Mouse (Mus musculus): ENCODE results near the gene Vps26c. TPM values are rescaled to one million over a fixed set of nuclear protein-coding genes. Genes with fewer than 3 reads are reported as not detected.

Gene Vps26c
- total RNA-seq (2021): 10 to 100 TPM; 26.7 to 27.8 TPM
- long read RNA-seq, experiment 1, transcript Vps26c-201 (8 exons, 2,547 nt): major isoform, 56 of 63 reads
- long read RNA-seq, experiment 1, partial matches to known transcripts: 3 of 63 reads
- long read RNA-seq, experiment 1, other reads (novel, unspliced or antisense): 4 of 63 reads
- long read RNA-seq, experiment 2, transcript Vps26c-201 (8 exons, 2,547 nt): major isoform, 41 of 45 reads
- long read RNA-seq, experiment 2, partial matches to known transcripts: 1 of 45 reads
- long read RNA-seq, experiment 2, other reads (novel, unspliced or antisense): 3 of 45 reads

- peak; percentile 98 to 99 for DNase-seq
- intact Hi-C loops (cut with DNase I): loop anchor here (1.0 to 5.0 kb wide), 2 partner anchors 43 to 91 kb away; no protein-coding TSS in a partner anchor
Measured at GRCm38 (mm10) chr16:94526344-94527151, at the start of gene Vps26c. Vps26c (minus strand) TSS chr16:94526830.

DNA sequence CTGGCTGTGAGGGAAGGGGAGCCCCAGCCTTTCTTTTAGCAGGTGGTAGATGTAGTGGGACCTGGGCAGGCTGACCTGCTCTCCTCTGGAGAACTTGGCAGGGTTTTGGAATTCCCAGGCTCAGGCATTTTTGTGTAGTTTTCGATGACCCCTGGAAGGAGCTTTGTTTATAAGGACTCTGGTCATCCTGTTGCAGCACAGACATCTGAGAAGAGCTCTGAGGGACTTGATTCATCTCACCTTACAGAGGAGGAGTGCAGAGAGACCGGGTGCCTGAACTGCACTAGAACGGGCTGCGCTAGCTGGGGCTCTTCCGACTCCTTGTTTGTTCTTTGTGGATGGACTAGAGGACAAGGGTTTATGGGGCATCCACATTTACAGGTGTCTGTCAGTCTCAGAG, 49.1 kb upstream of the Vps26c start:
- no peak for DNase-seq
- intact Hi-C loops (cut with DNase I): no loop called here

- no peak for DNase-seq
- intact Hi-C loops (cut with DNase I): no loop called here
Measured at GRCm38 (mm10) chr16:94574718-94575094, 48.1 kb upstream of the Vps26c start.

DNA sequence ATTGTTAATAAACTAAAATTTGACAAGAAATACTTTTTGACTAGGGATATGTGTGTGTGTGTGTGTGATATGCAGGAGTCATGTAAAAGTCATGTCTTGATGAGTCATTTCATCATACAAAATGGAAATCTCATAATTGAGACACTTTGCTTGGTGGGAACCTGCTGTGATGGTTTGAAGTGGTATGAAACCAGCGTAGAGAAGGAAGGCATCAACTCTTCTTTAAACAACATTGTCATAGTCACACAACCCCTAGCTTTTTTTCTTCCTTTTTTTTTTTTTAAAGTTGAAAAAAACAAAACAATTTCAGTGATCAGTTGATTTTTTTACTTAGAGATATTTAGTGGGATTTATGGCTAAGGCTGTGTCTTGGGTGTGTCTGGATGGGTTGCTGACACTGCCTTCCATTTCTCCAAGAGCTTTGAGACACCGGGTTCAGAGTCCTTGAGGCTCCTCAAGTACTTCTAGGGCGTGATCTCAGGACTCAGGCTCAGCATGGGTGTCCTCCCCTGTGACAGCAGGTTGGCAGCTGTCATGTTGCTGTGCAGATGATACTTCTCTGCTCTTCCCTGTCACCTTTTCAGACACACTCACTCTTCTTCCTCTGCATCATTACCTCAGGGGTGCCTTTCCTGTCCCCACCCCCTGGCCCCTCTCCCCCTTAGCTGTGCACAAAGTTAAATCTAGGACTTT, 47.5 kb upstream of the Vps26c start:
- no peak for DNase-seq

DNA sequence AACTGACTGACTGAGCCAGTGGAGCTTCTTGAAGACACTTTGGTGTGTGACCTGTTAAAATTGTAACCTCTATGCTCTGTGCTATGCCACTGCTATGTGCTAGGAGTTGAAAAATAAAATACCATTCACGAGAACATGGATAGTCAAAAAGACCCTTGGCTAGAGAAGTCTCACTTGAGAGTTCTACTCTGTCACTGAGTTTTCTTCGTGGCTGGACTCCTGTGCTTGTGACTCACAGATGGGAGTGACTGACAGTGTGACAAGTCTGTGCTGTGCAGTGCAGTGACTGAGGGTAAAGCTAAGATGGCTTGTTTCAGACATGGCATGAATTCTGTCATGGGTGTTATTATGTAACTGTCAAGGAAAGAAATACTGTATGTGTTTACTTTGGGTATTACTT, 45.8 kb upstream of the Vps26c start:
- no peak for DNase-seq
- intact Hi-C loops (cut with DNase I): no loop called here

More for the DNA sequence above, 47.5 kb upstream of the Vps26c start:
- intact Hi-C loops (cut with DNase I): no loop called here

DNA sequence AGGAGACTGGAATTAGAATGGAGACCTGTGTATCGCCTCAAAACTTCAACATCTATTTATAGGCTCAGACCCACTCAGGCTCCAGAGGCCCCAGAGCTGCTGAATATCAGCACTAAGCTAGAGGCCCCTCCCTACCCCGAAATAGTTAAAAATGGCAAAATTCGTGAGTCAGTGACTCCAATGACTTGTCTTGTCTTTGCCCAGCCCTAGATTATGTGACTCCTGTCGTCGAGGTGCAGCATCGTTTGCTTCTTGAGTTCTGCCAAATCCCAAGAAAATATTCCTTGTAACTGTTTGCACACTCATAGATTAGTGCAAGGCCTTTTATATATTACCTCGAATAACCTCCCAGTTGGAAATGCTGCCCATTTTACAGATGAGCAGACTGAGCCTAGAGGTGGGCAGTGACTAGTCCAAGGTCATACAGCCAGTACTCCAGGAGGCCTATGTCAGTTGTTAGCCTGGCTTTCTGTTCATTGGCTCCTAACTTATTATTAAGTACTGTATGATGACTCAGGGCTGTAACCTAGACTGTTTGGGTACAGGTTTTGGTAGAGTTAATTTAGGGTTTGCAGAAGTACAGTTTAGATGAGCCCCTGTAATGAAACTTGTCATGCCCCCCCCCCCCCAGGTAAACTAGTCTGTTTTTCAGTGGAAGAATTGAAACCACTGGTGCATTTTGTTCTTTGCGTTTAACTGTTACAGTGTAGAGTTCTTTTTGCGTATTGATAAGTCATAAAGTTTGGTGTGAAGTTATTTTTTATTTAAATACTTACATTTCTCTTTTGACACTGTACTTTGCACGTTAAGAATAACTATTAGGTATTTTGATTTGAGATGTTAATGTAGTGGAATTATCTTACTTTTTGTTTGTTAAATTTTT, 44.7 kb upstream of the Vps26c start:
- DNase-seq: no peak
- intact Hi-C loops (cut with DNase I): loop anchor here (2.0 kb wide), 1 partner anchor 47 kb away; no protein-coding TSS in a partner anchor

GRCm38 (mm10) chr16:94570361-94571041, 43.9 kb upstream of the Vps26c start:
- peak; percentile 68 to 81 for DNase-seq
- intact Hi-C loops (cut with DNase I): loop anchor here (2.0 kb wide), 1 partner anchor 48 kb away; no protein-coding TSS in a partner anchor

- intact Hi-C loops (cut with DNase I): loop anchor here (1.0 to 5.0 kb wide), 4 partner anchors 43 to 143 kb away; partner anchors contain the start of gene Vps26c
- peak; percentile 99 for DNase-seq
Measured at GRCm38 (mm10) chr16:94569229-94570176, 42.9 kb upstream of the Vps26c start, which contains the start of gene Dyrk1a. Dyrk1a (plus strand) TSS chr16:94570010.

DNA sequence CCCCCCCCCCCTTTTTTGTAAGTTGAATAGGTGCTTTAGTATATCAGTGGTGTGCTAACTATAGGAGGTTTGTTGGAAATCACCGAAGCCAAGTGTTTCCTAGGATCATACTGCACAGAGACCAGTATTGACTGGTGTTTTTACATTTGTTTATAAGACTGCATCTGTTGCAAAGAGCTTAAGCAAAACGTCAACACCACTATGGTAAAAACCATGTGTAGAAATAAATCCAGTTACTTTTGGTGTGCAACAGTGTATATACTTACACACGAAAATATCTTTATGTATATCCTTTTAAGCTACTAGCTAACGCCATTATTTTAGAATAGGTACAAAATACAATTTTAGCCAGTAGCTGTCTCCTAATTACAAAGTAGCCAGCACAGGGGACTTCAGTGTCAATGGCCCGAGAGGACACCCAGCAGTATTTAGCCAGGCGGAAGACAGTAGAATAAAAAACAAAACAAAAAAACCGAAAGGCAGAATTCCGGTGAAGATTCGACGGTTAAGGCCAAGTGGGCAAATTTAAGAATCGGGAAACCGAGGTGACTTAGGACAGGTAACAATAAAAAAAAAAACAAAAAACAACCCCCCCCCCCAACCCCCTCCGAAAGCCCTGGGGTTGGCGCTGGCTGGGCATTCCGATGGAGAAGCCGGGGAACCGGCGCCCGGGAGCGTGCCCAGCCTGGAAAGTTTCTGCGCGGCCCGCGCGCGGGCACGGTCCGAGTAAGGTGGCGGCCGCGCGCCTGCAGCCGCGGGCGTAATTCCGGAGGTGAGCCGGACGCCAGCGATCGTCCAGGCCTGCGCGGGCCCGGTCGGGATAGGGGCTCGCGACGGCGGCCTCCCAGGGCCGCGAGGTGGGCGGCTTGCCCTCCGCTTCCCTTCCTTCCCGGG, 42.0 kb upstream of the Vps26c start:
- intact Hi-C loops (cut with DNase I): loop anchor here (1.0 to 5.0 kb wide), 3 partner anchors 42 to 144 kb away; partner anchors contain the start of gene Vps26c
- DNase-seq: no peak

DNA sequence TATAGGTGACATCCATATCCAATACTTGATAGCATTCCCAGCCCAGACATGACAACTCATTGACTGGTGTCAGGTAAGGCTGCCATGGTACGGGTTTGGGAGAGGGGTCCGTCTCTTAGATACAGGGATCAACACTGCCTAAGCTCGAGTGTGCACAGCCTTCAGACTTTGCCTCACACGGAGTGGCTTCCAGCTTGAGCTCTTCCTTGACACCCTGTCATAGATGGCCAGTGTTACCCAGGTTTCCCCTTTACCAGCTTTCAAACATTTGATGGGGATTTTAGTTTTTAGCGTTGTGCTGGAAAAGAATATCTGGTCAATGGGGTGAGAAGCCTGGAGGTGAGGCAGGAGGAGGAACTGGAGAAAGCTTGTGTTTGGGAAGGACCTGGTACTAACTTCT, 41.1 kb upstream of the Vps26c start:
- intact Hi-C loops (cut with DNase I): loop anchor here (5.0 kb wide), 2 partner anchors 95 to 145 kb away; no protein-coding TSS in a partner anchor
- DNase-seq: no peak

DNA sequence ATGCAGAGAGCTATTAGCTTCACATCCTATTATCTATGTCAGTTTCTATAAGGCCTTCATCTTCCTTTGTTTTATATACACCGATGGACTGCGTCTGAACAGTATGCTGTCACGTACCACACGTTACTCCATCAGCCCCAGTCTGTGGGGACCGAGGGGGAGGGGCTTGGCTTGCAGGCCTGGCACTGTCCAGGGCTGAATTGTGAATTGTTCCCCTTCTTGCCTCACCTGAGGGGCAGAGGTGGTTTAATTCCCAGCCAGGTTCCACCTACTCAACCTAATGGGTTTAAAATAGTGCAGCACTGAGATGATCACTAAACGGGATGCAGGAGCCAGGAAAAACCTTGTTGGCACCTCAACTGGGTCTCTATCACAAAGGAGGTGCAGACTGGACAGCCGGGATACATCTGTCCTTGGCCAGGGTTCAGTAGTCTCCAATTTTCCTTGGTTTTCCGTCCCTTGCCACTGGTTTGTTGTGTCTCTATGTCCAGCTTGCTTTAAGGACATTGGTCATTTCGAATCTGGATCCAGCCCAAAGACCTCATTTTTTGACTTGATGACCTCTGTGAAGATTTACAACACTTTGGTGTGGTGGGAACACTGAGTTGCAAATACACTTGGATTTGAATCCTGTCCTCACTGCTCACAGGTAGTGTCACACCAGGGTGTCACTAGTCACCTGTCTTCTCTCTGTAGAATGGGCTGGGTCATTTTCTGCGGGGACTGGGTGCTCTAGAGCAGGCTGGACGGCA, 40.4 kb upstream of the Vps26c start:
- intact Hi-C loops (cut with DNase I): loop anchor here (5.0 kb wide), 2 partner anchors 95 to 145 kb away; no protein-coding TSS in a partner anchor
- DNase-seq: no peak

GRCm38 (mm10) chr16:94566124-94566523, 39.5 kb upstream of the Vps26c start:
- intact Hi-C loops (cut with DNase I): loop anchor here (5.0 kb wide), 2 partner anchors 94 to 146 kb away; no protein-coding TSS in a partner anchor
- DNase-seq: no peak

- intact Hi-C loops (cut with DNase I): no loop called here
- DNase-seq: no peak
Measured at GRCm38 (mm10) chr16:94560618-94561017, 34.0 kb upstream of the Vps26c start.

DNA sequence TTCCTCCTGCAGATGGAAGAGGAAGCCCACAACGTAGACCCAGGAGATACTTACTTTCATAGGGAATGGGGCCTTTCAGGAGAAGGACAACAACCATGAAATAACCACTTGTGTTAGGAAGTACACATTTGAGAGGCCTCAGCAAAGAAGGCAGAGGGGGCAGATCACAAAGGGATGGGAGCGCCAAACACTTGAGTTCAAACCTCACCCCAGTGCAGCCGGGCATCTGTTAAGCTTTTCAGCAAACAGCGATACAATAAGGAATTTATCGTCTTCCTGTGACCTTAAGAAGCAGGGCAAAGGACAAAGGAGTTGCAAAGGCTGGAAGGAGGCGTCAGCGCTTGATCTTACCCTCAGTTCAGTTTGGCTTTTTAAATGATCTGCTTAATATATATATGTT, 33.2 kb upstream of the Vps26c start:
- intact Hi-C loops (cut with DNase I): no loop called here
- no peak for DNase-seq

GRCm38 (mm10) chr16:94559282-94559681, 32.7 kb upstream of the Vps26c start:
- no peak for DNase-seq
- intact Hi-C loops (cut with DNase I): no loop called here

DNA sequence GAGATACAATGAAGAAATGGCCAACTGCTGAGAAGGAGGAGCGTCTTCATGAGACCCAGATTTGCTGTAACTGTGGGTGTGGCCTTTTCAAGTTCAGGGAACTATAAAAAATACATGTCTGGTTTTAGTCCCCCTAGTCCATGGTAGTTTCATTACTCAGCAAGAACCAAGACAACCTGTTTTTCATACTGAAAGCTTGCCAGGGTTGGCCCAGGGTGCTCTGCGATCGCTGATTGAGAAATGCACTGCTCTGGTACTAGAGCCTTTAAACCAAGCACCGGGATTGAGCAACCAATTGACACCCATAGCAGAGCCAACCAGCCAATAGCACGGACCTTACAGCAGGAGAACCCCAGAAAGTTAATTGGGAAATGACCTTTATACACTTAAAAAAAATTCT, 29.6 kb upstream of the Vps26c start:
- DNase-seq: no peak
- intact Hi-C loops (cut with DNase I): no loop called here
